In genomic region chr9:5595891-5596635, GRCm38 (mm10) we compare ENCODE assay signal across 32 mouse cellular contexts.
A peak's percentile ranks its signal among the peaks of the same experiment; 100 is the strongest.
DNase-seq lines count a peak whose midpoint lies in the region; ATAC-seq lines count a peak whose summit lies in the region.
"Had no signal": no experiment of that assay in that cellular context is flagged by ENCODE, and none has a peak within 500 bp of the region (broad histone marks: within the 10 kb centered on the region; RNA-seq: fewer than 3 reads in every experiment).

No protein-coding gene starts in this region.

- H3K4me3 ChIP-seq in midbrain, embryonic 11.5 days (ENCODE audit: low read depth, low read length), result no peak overlapping the region
- H3K4me3 ChIP-seq in midbrain, embryonic 15.5 days, result no peak overlapping the region
- H3K4me3 ChIP-seq in neural tube, embryonic 12.5 days, result no peak overlapping the region
- H3K4me3 ChIP-seq in neural tube, embryonic 15.5 days (replicated peaks), result no peak overlapping the region
- no peak overlapping the region for H3K4me3 ChIP-seq in limb, embryonic 10.5 days
- H3K4me3 ChIP-seq: heart, embryonic 13.5 days; hindbrain, embryonic 12.5 days; intestine, embryonic 15.5 days; limb, embryonic 15.5 days; liver, embryonic 13.5 days; megakaryocyte, embryonic 14.5 days had no signal

- DNase-seq in midbrain, embryonic 11.5 days (ENCODE audit: low spot score, missing footprints), result no peak
- DNase-seq in R1 (ENCODE audit: low read depth, low spot score), result peak; percentile 13
- DNase-seq in T-cell, adult 2 months (ENCODE audit: low spot score), result no peak
- DNase-seq in limb, embryonic 10.5 days (ENCODE audit: low spot score), result no peak
- DNase-seq: adrenal gland, adult 2 months; adrenal gland, postnatal 36 days; cerebellum, adult 2 months; cerebellum, postnatal 36 days; gastrocnemius, postnatal 10 days; heart, postnatal 10 days; kidney, adult 2 months; layer of hippocampus, postnatal 36 days; left cerebral cortex, postnatal 4 days; liver, embryonic 13.5 days; lung, adult 18-20 months; lung, postnatal 4 days; retina, postnatal 1 day; right cerebral cortex, postnatal 14 days; thymus, postnatal 4 days had no signal

- ATAC-seq in midbrain, embryonic 11.5 days (ENCODE audit: low FRiP score), result peak; percentile 85
- no peak for ATAC-seq in midbrain, embryonic 15.5 days (replicated peaks)
- ATAC-seq in neural tube, embryonic 12.5 days (ENCODE audit: low FRiP score, low read depth), result peak; percentile 82
- ATAC-seq in neural tube, embryonic 15.5 days (ENCODE audit: low FRiP score), result no peak
- ATAC-seq: activated CD4-positive, CD25-positive, alpha-beta regulatory T cell, adult 4 months; forebrain, embryonic 16.5 days; hindbrain, postnatal 0 days; intestine, embryonic 15.5 days; lung, postnatal 0 days had no signal

- H3K36me3 ChIP-seq in midbrain, embryonic 11.5 days (ENCODE audit: control insufficient read depth, insufficient read depth, low read length), result no peaks in the 10 kb centered on the region
- no peaks in the 10 kb centered on the region for H3K36me3 ChIP-seq in midbrain, embryonic 15.5 days (replicated peaks)
- no peaks in the 10 kb centered on the region for H3K36me3 ChIP-seq in neural tube, embryonic 12.5 days
- H3K36me3 ChIP-seq in neural tube, embryonic 15.5 days, result no peaks in the 10 kb centered on the region
- H3K36me3 ChIP-seq in limb, embryonic 10.5 days, result no peaks in the 10 kb centered on the region
- H3K36me3 ChIP-seq: heart, embryonic 13.5 days; hindbrain, embryonic 12.5 days; intestine, embryonic 15.5 days; limb, embryonic 15.5 days; liver, embryonic 13.5 days had no signal

- no peak overlapping the region for H3K27ac ChIP-seq in midbrain, embryonic 11.5 days (ENCODE audit: low read depth, low read length)
- no peak overlapping the region for H3K27ac ChIP-seq in midbrain, embryonic 15.5 days
- no peak overlapping the region for H3K27ac ChIP-seq in neural tube, embryonic 12.5 days
- no peak overlapping the region for H3K27ac ChIP-seq in neural tube, embryonic 15.5 days (replicated peaks)
- no peak overlapping the region for H3K27ac ChIP-seq in limb, embryonic 10.5 days
- H3K27ac ChIP-seq: heart, embryonic 13.5 days; hindbrain, embryonic 12.5 days; hindbrain, postnatal 0 days; intestine, embryonic 15.5 days; kidney, postnatal 0 days; limb, embryonic 15.5 days; liver, embryonic 13.5 days had no signal

- H3K4me1 ChIP-seq in midbrain, embryonic 11.5 days (ENCODE audit: control insufficient read depth, insufficient read depth, low read length), result no peaks in the 10 kb centered on the region
- no peaks in the 10 kb centered on the region for H3K4me1 ChIP-seq in midbrain, embryonic 15.5 days
- H3K4me1 ChIP-seq in neural tube, embryonic 12.5 days, result no peaks in the 10 kb centered on the region; the same call in 1 of the 2 replicates
- no peaks in the 10 kb centered on the region for H3K4me1 ChIP-seq in neural tube, embryonic 15.5 days
- no peaks in the 10 kb centered on the region for H3K4me1 ChIP-seq in limb, embryonic 10.5 days
- H3K4me1 ChIP-seq: heart, embryonic 13.5 days; hindbrain, embryonic 12.5 days; intestine, embryonic 15.5 days; limb, embryonic 15.5 days; liver, embryonic 13.5 days had no signal

- no peak overlapping the region for H3K9ac ChIP-seq in midbrain, embryonic 11.5 days (ENCODE audit: low read length)
- H3K9ac ChIP-seq in midbrain, embryonic 15.5 days, result no peak overlapping the region
- no peak overlapping the region for H3K9ac ChIP-seq in neural tube, embryonic 12.5 days
- no peak overlapping the region for H3K9ac ChIP-seq in neural tube, embryonic 15.5 days (replicated peaks)
- H3K9ac ChIP-seq: heart, embryonic 13.5 days; hindbrain, embryonic 12.5 days; intestine, embryonic 15.5 days; limb, embryonic 15.5 days; liver, embryonic 13.5 days had no signal

- no peaks in the 10 kb centered on the region for H3K27me3 ChIP-seq in midbrain, embryonic 11.5 days (ENCODE audit: control insufficient read depth, insufficient read depth, low read length)
- no peaks in the 10 kb centered on the region for H3K27me3 ChIP-seq in midbrain, embryonic 15.5 days (replicated peaks)
- no peaks in the 10 kb centered on the region for H3K27me3 ChIP-seq in neural tube, embryonic 12.5 days (replicated peaks)
- H3K27me3 ChIP-seq in neural tube, embryonic 15.5 days (replicated peaks), result no peaks in the 10 kb centered on the region
- no peaks in the 10 kb centered on the region for H3K27me3 ChIP-seq in limb, embryonic 10.5 days (ENCODE audit: low read depth, poor library complexity, severe bottlenecking)
- H3K27me3 ChIP-seq: heart, embryonic 13.5 days; hindbrain, embryonic 12.5 days; intestine, embryonic 15.5 days; limb, embryonic 15.5 days; liver, embryonic 13.5 days; megakaryocyte, embryonic 14.5 days had no signal

- WGBS in midbrain, embryonic 11.5 days, result 73% methylated on average over 3 of the region's 3 CpGs
- 51% methylated on average over 3 of the region's 3 CpGs for WGBS in midbrain, embryonic 15.5 days
- WGBS in neural tube, embryonic 12.5 days, result 45% methylated on average over 3 of the region's 3 CpGs
- 32% methylated on average over 3 of the region's 3 CpGs for WGBS in neural tube, embryonic 15.5 days
- 96% methylated on average over 3 of the region's 3 CpGs for WGBS in limb, embryonic 10.5 days

- H3K9me3 ChIP-seq in midbrain, embryonic 11.5 days (ENCODE audit: control insufficient read depth, low read length), result no peaks in the 10 kb centered on the region
- no peaks in the 10 kb centered on the region for H3K9me3 ChIP-seq in midbrain, embryonic 15.5 days
- H3K9me3 ChIP-seq in neural tube, embryonic 12.5 days, result no peaks in the 10 kb centered on the region
- H3K9me3 ChIP-seq in neural tube, embryonic 15.5 days (replicated peaks), result no peaks in the 10 kb centered on the region
- H3K9me3 ChIP-seq in limb, embryonic 10.5 days (replicated peaks), result no peaks in the 10 kb centered on the region
- H3K9me3 ChIP-seq: heart, embryonic 13.5 days; hindbrain, embryonic 12.5 days; intestine, embryonic 15.5 days; limb, embryonic 15.5 days; liver, embryonic 13.5 days; megakaryocyte, embryonic 14.5 days had no signal

- H3K4me2 ChIP-seq in midbrain, embryonic 11.5 days, result no peak overlapping the region
- no peak overlapping the region for H3K4me2 ChIP-seq in midbrain, embryonic 15.5 days
- H3K4me2 ChIP-seq in neural tube, embryonic 12.5 days (replicated peaks), result no peak overlapping the region
- H3K4me2 ChIP-seq in neural tube, embryonic 15.5 days, result no peak overlapping the region
- H3K4me2 ChIP-seq: heart, embryonic 13.5 days; hindbrain, embryonic 12.5 days; intestine, embryonic 15.5 days; limb, embryonic 15.5 days; liver, embryonic 13.5 days had no signal

Comparison
In these comparisons a context has a peak if more than half of its experiments do, and no peak if none do; other contexts are left out.
1. ATAC-seq: peak in midbrain, embryonic 11.5 days (single experiment) and neural tube, embryonic 12.5 days (single experiment); none in midbrain, embryonic 15.5 days (single experiment) and neural tube, embryonic 15.5 days (single experiment).